Mouse (Mus musculus): ENCODE data around the gene Zfp286.

- TF ChIP-seq CTCF (IDR thresholded peaks at IDR 0.05; ENCODE audit: low read depth, low read length), result no peak
- TF ChIP-seq POLR2A (IDR thresholded peaks at IDR 0.05; ENCODE audit: insufficient read depth, low read length), result no peak
- no peak for TF ChIP-seq EP300 (IDR thresholded peaks at IDR 0.05; ENCODE audit: insufficient read depth, low read depth, low read length)
Measured at GRCm38 (mm10) chr11:62789617-62789936, 315 bp upstream of the Zfp286 start.
